Mouse (Mus musculus) kidney, postnatal 36 days (tissue): ENCODE data around the gene Trim15.
"Not testable (repeated sequence)": the region's sequence is repeated elsewhere in the genome, so short reads cannot be mapped to it uniquely, and the experiment has no call there.

Source experiments
- DNase-seq, 2 experiments: peaks; one replicate each; pipeline ENCODE4 v3.0.0; 2021 to 2022; ENCODE audit warnings: mixed read lengths in 2 of 2

The Trim15 gene

DNA sequence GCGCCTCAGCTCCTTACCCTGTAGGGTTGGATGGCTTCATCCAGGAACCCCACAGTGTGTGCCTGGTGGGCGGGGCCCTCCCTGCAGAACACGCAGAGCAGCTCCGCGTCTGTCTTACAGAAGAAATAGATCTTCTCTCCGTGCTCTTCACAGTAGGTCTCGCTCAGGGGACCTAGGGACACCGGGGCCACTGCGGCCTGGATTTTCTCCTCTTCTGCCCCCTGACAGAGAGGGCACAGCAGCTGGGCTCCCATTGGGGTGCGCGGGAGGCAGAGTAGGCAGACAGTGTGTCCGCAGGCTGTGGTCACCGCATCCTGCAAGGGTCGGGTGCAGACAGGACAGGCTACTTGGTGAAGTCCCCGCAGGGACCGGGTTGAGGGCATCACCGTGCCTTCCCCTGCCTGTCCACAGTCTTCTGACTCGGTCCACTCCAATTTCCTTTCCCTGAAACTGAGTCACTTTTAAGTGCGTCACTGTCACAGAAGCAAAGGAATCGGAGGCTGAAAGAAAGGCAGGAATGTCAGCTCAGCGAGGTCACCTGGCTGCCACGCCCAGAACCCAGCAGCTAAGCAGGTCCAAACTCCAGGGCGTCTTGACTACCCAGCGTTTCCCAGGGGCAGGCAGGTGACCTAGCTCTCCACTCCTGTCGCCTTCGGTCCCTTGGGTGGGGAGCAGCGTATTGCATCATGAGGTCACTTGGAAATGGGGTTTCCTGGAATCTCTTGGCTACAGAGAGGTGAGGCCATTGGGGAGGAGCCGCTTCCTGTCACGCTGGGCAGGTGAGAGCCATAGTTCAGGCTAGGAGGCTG, at the start of gene Trim15:
Trim15 (minus strand) TSS at position 492 of the 809 bp plus-strand sequence.
- peak; percentile 34 to 62 for DNase-seq

DNA sequence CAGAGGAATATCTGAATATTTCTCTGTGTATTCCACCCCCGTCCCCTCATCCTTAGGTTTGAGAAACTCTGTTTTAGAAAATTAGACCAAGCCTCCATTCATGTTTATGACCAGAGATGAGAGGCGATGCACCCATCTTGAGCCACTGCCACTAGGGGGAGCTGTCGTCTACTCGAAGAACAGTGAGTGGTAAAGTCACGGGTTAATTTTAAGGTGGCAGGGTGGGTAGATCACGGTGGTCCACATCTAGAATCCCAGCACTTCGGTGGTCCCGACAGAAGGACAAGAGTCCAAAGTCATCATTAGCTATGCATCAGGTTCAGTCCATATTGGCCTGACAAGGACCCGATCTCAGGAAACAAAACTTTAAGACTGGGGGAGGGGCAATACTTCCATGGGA, 48.1 kb upstream of the Trim15 start:
- peak; percentile 52 to 88 for DNase-seq

DNA sequence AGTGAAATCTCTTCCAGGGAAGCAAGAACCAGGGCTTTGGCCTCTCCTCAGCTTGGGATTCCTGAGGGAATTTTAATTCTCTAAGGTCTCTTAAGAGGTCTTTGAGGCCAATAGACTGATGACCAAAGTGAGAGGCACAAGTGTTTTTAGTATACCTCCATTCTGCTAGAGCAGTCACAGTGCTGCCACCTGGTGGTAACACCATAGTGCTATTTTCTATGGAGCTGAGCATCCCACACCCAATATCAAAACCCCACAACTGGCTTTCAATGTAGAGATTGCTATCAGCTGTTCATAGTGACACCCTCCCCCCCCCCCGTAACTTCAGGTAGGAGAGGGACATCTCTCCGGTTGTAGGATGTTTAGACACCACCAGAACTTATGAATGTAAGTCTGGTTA, 47.1 kb upstream of the Trim15 start:
- DNase-seq, result peak; percentile 82 to 94

- peak in 1 of 2 experiments; percentile 25 for DNase-seq
These were observed 45.0 kb upstream of the Trim15 start for GRCm38 (mm10) chr17:36912031-36912430.

DNA sequence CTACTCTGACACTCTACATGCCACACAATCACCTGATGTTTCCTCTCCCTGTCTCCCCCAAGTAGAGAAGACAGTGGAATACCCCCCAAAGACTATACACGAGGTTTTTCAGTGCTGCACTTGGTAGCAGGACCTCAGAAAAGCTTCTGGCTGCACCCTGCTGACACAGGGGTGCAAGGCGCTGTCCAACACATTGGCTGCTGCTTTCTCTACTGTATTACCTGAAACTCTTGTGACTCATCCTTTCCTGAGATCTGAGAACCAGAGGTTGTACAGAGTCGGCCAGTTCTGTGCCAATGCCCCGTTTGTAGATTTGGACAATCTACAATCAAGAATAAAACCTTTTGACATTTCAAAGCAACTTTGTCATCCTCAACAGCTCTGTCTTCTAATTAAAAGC, 42.8 kb upstream of the Trim15 start:
- no peak for DNase-seq

DNA sequence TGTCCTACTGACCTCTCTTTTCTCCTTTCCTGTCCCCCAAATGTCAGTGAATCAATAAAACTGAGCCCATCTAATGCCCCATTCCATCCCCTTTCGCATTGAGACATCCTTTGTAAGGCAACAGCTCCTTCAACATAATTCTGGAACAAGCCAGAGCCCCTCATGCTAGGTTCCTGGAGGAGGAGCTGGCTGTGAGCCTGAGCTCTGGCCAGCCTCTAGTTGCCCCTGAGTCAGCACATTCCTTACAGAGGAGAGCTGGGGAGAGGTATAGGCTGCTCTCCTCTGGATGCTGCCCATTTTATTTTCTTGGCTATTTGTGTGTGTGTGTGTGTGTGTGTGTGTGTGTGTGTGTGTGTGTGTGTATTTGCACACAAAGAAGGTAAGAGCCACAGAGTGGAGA, 41.2 kb upstream of the Trim15 start:
- peak in 1 of 2 experiments; percentile 11 for DNase-seq

DNA sequence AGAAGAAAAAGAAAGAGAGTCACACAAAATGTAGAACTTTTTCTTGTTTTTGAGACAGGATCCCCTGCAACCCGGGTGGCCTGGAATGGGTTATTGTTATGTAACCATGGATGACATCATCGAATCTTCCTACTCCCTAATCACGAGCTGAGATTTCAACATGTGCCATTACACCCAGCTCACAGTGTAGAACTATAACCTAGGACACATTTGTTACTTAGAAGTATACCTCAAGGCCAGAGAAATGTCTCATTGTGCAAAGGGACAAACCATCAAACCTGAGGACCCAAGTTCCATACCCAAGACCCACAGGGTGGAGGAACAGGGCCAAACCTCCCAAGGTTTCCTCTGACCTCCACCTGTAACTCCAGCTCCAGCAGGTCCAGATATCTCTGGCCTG, 36.6 kb upstream of the Trim15 start:
- no peak for DNase-seq

GRCm38 (mm10) chr17:36900691-36901090, 33.7 kb upstream of the Trim15 start:
- no peak for DNase-seq

- no peak for DNase-seq
These were observed 33.0 kb upstream of the Trim15 start for GRCm38 (mm10) chr17:36900001-36900400.

DNA sequence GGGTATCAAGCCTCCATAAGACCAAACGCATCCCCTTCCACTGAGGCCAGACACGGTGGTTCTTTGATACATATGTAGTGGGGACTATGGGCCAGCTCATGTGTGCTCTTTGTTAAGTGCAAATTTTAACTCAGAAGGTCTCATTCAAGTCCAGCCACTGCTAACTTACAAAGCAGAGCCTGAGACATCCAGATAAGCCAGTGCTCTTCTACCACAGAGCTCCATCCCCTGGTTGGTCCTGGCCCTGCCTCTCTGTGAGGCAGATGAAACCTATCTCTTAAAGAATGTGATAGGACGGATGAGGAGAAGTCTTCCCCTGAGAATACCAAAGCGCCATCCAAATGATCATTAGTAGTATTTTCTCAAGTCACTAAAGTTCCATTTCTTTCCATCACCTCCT, 32.4 kb upstream of the Trim15 start:
- no peak for DNase-seq

DNA sequence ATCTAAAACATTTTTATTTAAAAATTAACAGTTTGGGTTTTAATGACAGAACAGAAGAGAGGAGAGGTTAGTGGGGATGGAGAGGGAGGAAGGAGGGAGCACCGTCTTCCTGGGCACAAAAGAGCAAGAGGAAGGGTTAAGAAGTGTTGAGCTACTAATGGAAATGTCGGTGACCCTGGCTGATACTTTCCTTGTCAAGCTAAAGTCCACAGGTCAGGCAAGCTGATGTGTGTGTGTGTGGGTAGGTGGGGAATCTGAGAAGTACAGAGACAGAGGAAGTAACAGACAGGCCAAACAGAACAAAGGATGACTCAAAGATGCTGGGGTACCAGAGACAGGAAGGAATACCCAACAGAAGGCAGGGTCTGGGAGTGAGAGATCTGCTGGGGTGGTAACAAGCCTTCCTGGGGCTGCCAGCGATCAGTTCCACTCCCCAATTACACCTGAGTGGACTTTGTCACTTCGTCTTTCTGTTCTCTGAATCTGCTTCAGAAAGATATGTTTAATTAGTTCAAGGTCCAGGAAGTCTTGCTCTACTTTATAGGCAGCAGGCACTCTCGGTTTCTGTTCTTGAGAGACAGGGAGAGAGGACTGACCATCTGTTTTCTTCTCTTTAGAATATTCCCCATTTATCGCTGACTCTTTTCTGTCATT, 30.7 kb upstream of the Trim15 start, which contains the start of gene Trim31:
Trim31 (plus strand) TSS at position 567 of the 654 bp plus-strand sequence.
- no peak for DNase-seq

- DNase-seq, result no peak
These were observed 30.1 kb upstream of the Trim15 start for GRCm38 (mm10) chr17:36897065-36897464.

DNA sequence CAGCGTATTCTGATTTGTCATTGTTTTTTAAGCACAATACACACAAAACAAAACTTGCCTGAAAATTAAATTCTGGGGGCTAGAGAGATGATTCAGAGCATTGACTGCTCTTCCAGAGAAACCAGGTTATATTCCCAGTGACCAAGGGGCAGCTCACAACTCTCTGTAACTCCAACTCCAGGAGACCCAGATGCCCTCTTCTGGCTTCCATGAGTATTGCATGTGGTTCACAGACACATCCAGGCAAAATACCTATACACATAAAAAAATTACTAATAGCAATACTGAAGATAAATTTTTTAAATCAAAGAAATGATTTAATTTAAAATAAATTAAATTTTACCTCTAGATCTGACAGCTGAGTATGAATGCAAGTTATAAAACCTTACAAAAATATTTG, 29.6 kb upstream of the Trim15 start:
- DNase-seq, result peak; percentile 37 to 73

- no peak for DNase-seq
These were observed 26.4 kb upstream of the Trim15 start for GRCm38 (mm10) chr17:36893387-36893786.

GRCm38 (mm10) chr17:36892362-36892761, 25.4 kb upstream of the Trim15 start:
- DNase-seq, result peak; percentile 35 to 66

GRCm38 (mm10) chr17:36891496-36891895, 24.5 kb upstream of the Trim15 start:
- not testable (repeated sequence) for DNase-seq

DNA sequence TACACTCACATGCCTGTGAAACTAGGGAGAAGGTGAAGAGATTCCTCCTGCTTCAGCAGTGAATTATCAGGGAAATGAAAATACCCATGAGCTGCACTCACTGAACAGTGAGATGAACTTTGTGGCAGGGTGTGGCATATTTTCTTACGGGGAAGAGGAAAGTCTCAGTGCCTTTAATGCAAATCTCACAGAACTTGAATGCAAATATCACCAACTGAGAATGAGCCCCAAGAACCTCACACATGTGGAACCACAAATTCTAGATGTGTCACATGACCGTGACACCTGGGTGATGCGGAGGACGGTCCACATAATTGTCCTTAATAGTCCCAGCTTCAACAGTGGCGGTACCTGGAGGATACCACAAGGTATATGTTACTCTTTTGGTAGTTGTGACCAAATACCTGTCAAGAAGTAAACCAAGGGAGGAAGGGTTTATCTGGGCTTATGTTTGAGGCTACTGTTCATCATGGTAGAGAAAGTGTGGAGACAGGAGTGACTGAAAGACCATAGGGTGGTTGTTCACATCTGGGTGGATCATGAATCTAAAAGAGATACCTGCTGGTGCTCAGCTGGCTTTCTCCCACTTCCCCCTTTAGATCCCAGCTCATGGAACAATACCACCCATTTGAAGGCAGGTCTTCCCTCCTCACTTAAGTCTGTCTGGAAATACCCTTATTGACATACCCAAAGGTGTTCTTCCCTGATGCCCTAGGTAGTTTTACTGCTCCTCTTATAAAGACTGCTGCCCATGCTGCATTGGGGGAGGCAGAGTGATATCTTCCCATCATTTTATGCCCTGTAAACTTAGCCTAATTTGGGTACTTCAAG, 23.3 kb upstream of the Trim15 start, which contains the start of gene Trim40:
Trim40 (minus strand) TSS at position 51 of the 831 bp plus-strand sequence.
- no peak for DNase-seq

DNA sequence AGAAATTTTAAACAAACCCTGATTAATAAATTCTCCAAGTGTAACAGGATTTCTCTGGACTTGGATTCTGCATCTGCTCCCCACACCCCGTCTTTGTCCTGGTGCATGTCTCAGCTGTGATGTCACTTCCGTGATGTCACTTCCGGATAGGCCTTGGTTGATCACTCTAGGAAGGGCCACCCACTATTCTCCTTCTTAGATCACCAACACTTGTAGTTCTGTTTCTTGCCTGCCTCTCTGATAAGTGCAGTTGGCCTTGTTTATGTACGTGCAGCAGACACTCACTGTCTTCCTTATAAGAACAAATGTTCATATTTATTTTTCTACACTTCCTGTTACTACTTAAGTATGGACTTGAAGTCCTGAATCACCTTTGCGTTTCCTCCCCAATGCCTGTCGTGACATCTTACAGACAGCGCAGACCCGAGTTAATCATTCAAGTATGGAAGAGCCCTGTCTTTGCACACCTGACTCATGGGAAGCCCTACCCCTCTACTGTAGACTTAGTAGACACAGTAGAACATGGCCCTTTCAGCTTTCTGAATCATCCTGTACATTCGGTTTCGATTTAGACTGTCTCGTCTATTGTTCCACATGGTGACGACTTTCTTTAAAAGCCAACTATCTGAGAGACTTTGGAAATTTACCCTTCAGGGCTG, 18.3 kb upstream of the Trim15 start:
- DNase-seq, result no peak

- DNase-seq, result no peak
These were observed 16.3 kb upstream of the Trim15 start for GRCm38 (mm10) chr17:36883350-36883749.

- no peak for DNase-seq
These were observed 7.6 kb upstream of the Trim15 start for GRCm38 (mm10) chr17:36874636-36875035.

DNA sequence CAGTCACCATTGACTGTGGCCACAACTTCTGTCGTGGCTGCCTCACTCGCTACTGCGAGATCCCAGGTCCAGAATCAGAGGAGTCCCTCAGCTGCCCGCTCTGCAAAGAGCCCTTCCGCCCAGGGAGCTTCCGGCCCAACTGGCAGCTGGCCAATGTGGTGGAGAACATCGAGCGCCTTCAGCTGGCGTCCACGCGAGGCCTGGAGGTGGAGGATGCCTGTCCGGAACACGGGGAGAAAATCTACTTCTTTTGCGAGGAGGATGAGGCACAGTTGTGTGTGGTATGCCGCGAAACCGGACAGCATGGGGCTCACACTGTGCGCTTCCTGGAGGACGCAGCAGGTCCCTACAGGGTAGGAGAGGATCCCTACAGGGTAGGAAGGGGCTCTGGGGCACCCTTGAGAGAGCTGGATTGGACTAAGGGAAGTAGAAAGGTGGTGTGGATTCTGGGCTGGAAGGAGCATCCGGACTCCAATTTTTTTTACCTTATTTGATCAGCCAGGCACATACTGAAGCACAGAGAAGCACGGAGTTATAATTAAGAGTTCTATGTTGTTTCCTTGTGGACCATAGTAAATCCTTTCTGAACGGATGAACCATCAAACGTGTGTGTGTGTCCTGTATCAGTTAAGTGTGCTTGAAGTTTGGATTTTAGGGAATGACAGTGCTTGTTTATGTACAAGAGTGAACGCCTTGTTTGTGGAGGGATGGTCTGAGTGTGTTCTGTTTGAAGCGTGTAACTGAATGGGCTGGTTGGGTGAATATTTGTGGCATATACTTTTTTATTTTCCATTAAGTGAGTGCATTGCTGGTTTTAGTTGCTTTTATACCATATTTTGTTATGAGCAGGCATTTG, 3.2 kb upstream of the Trim15 start:
- DNase-seq, result peak in 1 of 2 experiments; percentile 51
